Mouse (Mus musculus) CH12.LX (cell line): ENCODE data around the gene Vamp4. TPM values are rescaled to one million over a fixed set of nuclear protein-coding genes. Genes with fewer than 3 reads are reported as not detected.

ENCODE experiments used
- DNase-seq: peaks from one replicate; pipeline ENCODE4 v3.0.0-alpha.2; 2013; ENCODE audit errors: extremely low read depth
- H3K27ac ChIP-seq: 2 replicates; pipeline ENCODE4 v1.5.1; 2012; ENCODE audit warnings: low read depth, mild to moderate bottlenecking, control low read depth, moderate library complexity; ENCODE audit not compliant: insufficient read depth
- H3K27me3 ChIP-seq: replicated peaks from 2 replicates; pipeline ENCODE3; 2012; ENCODE audit warnings: inconsistent platforms
- H3K36me3 ChIP-seq, 2 experiments: replicated peaks in 1 of 2; 2 replicates each; pipeline versions ENCODE3 to v1.6.1; 2012; ENCODE audit warnings: inconsistent platforms in 1 of 2, low read length in 1 of 2, mild to moderate bottlenecking in 1 of 2, mixed read lengths in 1 of 2, moderate library complexity in 1 of 2; ENCODE audit not compliant: control insufficient read depth in 1 of 2, insufficient read depth in 1 of 2
- H3K4me1 ChIP-seq, 2 experiments: 2 replicates each; pipeline ENCODE4 v1.6.1; 2012; ENCODE audit warnings: inconsistent platforms in 1 of 2, moderate library complexity in 1 of 2; ENCODE audit not compliant: insufficient read depth in 2 of 2, control insufficient read depth in 1 of 2
- H3K4me2 ChIP-seq: 2 replicates; pipeline ENCODE4 v1.6.1; 2012; ENCODE audit warnings: low read depth, mild to moderate bottlenecking, control low read depth; ENCODE audit not compliant: poor library complexity, insufficient read depth, severe bottlenecking
- H3K4me3 ChIP-seq, 3 experiments: fragments of 150-350 bp in 1 of 3; sonication (generic) in 1 of 3; replicated peaks in 1 of 3; 2 replicates each; pipeline versions ENCODE3 to v1.5.1; 2011 to 2012; ENCODE audit warnings: low read depth in 2 of 3, low read length in 2 of 3, mild to moderate bottlenecking in 2 of 3, moderate library complexity in 2 of 3, control low read depth in 1 of 3, improper control_type of control experiment in 1 of 3, inconsistent platforms in 1 of 3, mixed read lengths in 1 of 3; ENCODE audit not compliant: poor library complexity in 1 of 3
- H3K79me2 ChIP-seq: replicated peaks from 2 replicates; pipeline ENCODE4 v1.6.1; 2012; ENCODE audit warnings: mild to moderate bottlenecking, moderate library complexity; ENCODE audit not compliant: control insufficient read depth, poor library complexity, insufficient read depth, severe bottlenecking; ENCODE audit errors: extremely low read depth
- H3K9ac ChIP-seq: 2 replicates; pipeline ENCODE4 v1.6.1; 2012; ENCODE audit warnings: low read depth, mild to moderate bottlenecking, control low read depth, moderate library complexity; ENCODE audit not compliant: insufficient read depth
- H3K9me3 ChIP-seq: replicated peaks from 2 replicates; pipeline ENCODE3; 2012; ENCODE audit warnings: low read length, inconsistent platforms, mixed read lengths
- BHLHE40 ChIP-seq: IDR thresholded peaks from 2 replicates; pipeline ENCODE4 v1.6.1; 2011; ENCODE audit warnings: mild to moderate bottlenecking, low read depth, low read length, improper control_type of control experiment
- CHD1 ChIP-seq: IDR thresholded peaks from 2 replicates; pipeline ENCODE4 v1.6.1; 2012; ENCODE audit warnings: low read depth, low read length, improper control_type of control experiment, inconsistent platforms
- CTCF ChIP-seq, 2 experiments: IDR thresholded peaks in 1 of 2; conservative IDR thresholded peaks in 1 of 2; 2 replicates each; pipeline ENCODE4 v1.5.1; 2011 to 2012; ENCODE audit warnings: low read depth in 2 of 2, low read length in 2 of 2, improper control_type of control experiment in 1 of 2, inconsistent platforms in 1 of 2, mild to moderate bottlenecking in 1 of 2, moderate library complexity in 1 of 2
- ELF1 ChIP-seq: IDR thresholded peaks from 2 replicates; pipeline ENCODE4 v1.6.1; 2014; ENCODE audit warnings: low read depth, mild to moderate bottlenecking, inconsistent platforms, low read length, improper control_type of control experiment
- EP300 ChIP-seq: IDR thresholded peaks from 2 replicates; pipeline ENCODE4 v1.6.1; 2011; ENCODE audit warnings: low read length, improper control_type of control experiment
- JUND ChIP-seq: conservative IDR thresholded peaks from 2 replicates; pipeline ENCODE4 v1.6.1; 2011; ENCODE audit warnings: low read depth, low read length, improper control_type of control experiment
- KAT2A ChIP-seq: IDR thresholded peaks from 2 replicates; pipeline ENCODE4 v1.6.1; 2012; ENCODE audit warnings: low read length, improper control_type of control experiment, inconsistent platforms; ENCODE audit not compliant: insufficient replicate concordance
- MYC ChIP-seq: IDR thresholded peaks from 2 replicates; pipeline ENCODE4 v1.6.1; 2011; ENCODE audit warnings: low read depth, mild to moderate bottlenecking, improper control_type of control experiment, low read length
- NRF1 ChIP-seq: IDR thresholded peaks from 2 replicates; pipeline ENCODE4 v1.6.1; 2014; ENCODE audit warnings: low read depth, mild to moderate bottlenecking, inconsistent platforms, low read length, improper control_type of control experiment, moderate library complexity
- PAX5 ChIP-seq: IDR thresholded peaks from 2 replicates; pipeline ENCODE4 v1.6.1; 2012; ENCODE audit warnings: low read length, inconsistent platforms, mixed read lengths
- POLR2A ChIP-seq: IDR thresholded peaks from 2 replicates; pipeline ENCODE4 v1.6.1; 2011; ENCODE audit warnings: low read depth, mild to moderate bottlenecking, improper control_type of control experiment, low read length
- POLR2AphosphoS2 ChIP-seq: IDR thresholded peaks from 2 replicates; pipeline ENCODE4 v1.6.1; 2011; ENCODE audit warnings: low read depth, low read length, improper control_type of control experiment
- SIN3A ChIP-seq: IDR thresholded peaks from 2 replicates; pipeline ENCODE4 v1.6.1; 2012; ENCODE audit warnings: low read length, improper control_type of control experiment, inconsistent platforms
- SMC3 ChIP-seq: IDR thresholded peaks from 2 replicates; pipeline ENCODE4 v1.6.1; 2011; ENCODE audit warnings: low read depth, low read length, improper control_type of control experiment
- TBP ChIP-seq: conservative IDR thresholded peaks from 2 replicates; pipeline ENCODE4 v1.6.1; 2011; ENCODE audit warnings: low read depth, low read length, improper control_type of control experiment
- UBTF ChIP-seq: IDR thresholded peaks from 2 replicates; pipeline ENCODE4 v1.6.1; 2012; ENCODE audit warnings: low read depth, mild to moderate bottlenecking, inconsistent platforms, low read length, improper control_type of control experiment, moderate library complexity
- USF2 ChIP-seq: conservative IDR thresholded peaks from 2 replicates; pipeline ENCODE4 v1.6.1; 2011; ENCODE audit warnings: low read depth, low read length, improper control_type of control experiment
- ZC3H11A ChIP-seq: IDR thresholded peaks from 2 replicates; pipeline ENCODE4 v1.6.1; 2012; ENCODE audit warnings: low read depth, mild to moderate bottlenecking, inconsistent platforms, low read length, improper control_type of control experiment
- ZMIZ1 ChIP-seq: IDR thresholded peaks from 2 replicates; pipeline ENCODE4 v1.6.1; 2012; ENCODE audit warnings: low read depth, mild to moderate bottlenecking, inconsistent platforms, low read length, improper control_type of control experiment
- ZNF384 ChIP-seq: IDR thresholded peaks from 2 replicates; pipeline ENCODE4 v1.6.1; 2012; ENCODE audit warnings: low read depth, low read length, improper control_type of control experiment, inconsistent platforms
- dilution Hi-C: fragments of 300-500 bp; cut with MboI; formaldehyde crosslinking; loops from 2 replicates; pipeline ENCODE4 v1.14.3; 2020; ENCODE audit warnings: low sequenced_read_pairs; ENCODE audit not compliant: extremely low pct_unique_long_range_greater_than_20kb, extremely low pct_ligation_motif_present
- in situ Hi-C: fragments of 300-500 bp; cut with MboI; formaldehyde crosslinking; loops from 3 replicates; pipeline ENCODE4 v1.14.3; 2019; ENCODE audit warnings: low sequenced_read_pairs, low pct_ligation_motif_present, low pct_unique_long_range_greater_than_20kb, mixed read lengths
- polyA plus RNA-seq: library from polyadenylated mRNA; unstranded; fragments of >175 nt; gene quantifications from 2 replicates; pipeline ENCODE4 v1.2.1, GENCODE M21; 2012; ENCODE audit warnings: low read depth; ENCODE audit not compliant: insufficient read length
- total RNA-seq, 2 experiments: library from RNA; depleted of rRNA; stranded (reverse); fragments of 300-350 nt in 1 of 2; fragments of >200 nt in 1 of 2; gene quantifications; 2 replicates each; pipeline ENCODE4 v1.2.3; 2012 to 2014

Vamp4 gene
- total and polyA plus RNA-seq, 3 experiments: 17.9 to 38.5 (median 36.8) TPM

- no peak for DNase-seq
- TF ChIP-seq JUND (no peak), ZC3H11A (no peak), BHLHE40 (no peak), TBP (no peak), SIN3A (no peak), POLR2A (no peak)
- peaks cover 29 to 85% of the 10 kb centered on the region in 2 experiments for H3K36me3 ChIP-seq
- H3K79me2 ChIP-seq: no peaks in the 10 kb centered on the region
- in situ Hi-C loops: no loop called here
- H3K4me1 ChIP-seq: no peaks in the 10 kb centered on the region
- dilution Hi-C loops: no loop called here
- no peak overlapping the region for H3K4me2 ChIP-seq
- no peaks in the 10 kb centered on the region for H3K27me3 ChIP-seq
- no peak overlapping the region for H3K27ac ChIP-seq
- H3K9me3 ChIP-seq: no peaks in the 10 kb centered on the region
- no peak overlapping the region for H3K9ac ChIP-seq
- no peak overlapping the region for H3K4me3 ChIP-seq
Measured at GRCm38 (mm10) chr1:162601288-162601687, 31.0 kb downstream of the Vamp4 start.

DNA sequence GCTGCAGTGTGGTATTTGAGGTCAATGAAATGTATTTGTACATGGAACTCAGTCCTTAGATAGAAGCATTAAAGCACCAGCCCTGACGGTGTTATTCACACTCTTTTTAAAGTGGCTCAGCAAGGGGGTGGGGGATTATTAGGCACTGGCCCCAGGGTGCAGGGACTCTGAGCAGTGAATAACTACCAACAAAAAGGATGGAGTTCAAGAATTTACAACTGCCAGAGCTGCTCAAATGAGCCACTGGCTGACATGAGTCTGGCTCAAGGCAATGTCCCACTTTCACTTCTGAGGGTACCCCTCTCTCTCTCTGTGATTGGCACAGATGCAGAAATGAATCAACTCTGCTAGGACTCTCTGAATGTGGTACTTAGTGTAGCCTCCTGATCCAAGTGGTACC lies 37.8 kb downstream of the Vamp4 start:
- dilution Hi-C loops (no loop called here), in situ Hi-C loops (no loop called here)
- H3K4me2 ChIP-seq: no peak overlapping the region
- TF ChIP-seq MYC (no peak), TBP (no peak), EP300 (no peak), JUND (no peak), BHLHE40 (no peak), UBTF (no peak), ZMIZ1 (no peak), POLR2A (no peak), NRF1 (no peak), SIN3A (no peak), KAT2A (no peak), ELF1 (no peak), CHD1 (no peak), POLR2AphosphoS2 (no peak), CTCF (conservative IDR thresholded peaks at IDR 0.05 in 1 of 2, IDR thresholded peaks at IDR 0.05 in 1 of 2; ENCODE audit: low read depth in 2 of 2, low read length in 2 of 2) (no peak), PAX5 (no peak), ZNF384 (no peak), SMC3 (no peak), USF2 (no peak)
- no peak overlapping the region for H3K4me3 ChIP-seq
- H3K9me3 ChIP-seq: no peaks in the 10 kb centered on the region
- H3K27ac ChIP-seq: no peak overlapping the region
- DNase-seq: no peak
- H3K4me1 ChIP-seq: peaks cover 0 to 14% of the 10 kb centered on the region in 2 experiments; a peak in 2 of 4 replicates
- H3K9ac ChIP-seq: no peak overlapping the region
- H3K27me3 ChIP-seq: no peaks in the 10 kb centered on the region
- H3K79me2 ChIP-seq: no peaks in the 10 kb centered on the region
- H3K36me3 ChIP-seq: peaks cover 3 to 25% of the 10 kb centered on the region in 2 experiments
